Mouse (Mus musculus) ES-E14 (cell line): ENCODE measurements at regions not wholly inside any gene's neighbourhood (a gene's known extent, or its start where the extent isn't known, plus 50 kb on each side); places are given as distances from the start of the nearest gene placed in this dataset.

Experiments
- DNase-seq: peaks from one replicate; pipeline ENCODE4 v3.0.0-alpha.2; 2013; ENCODE audit warnings: low read depth, low spot score
- H3K27ac ChIP-seq: 2 replicates; pipeline ENCODE4 v1.5.1; 2012; ENCODE audit warnings: low read depth, mild to moderate bottlenecking, low read length, moderate library complexity, mixed read lengths; ENCODE audit not compliant: poor library complexity, insufficient read depth, severe bottlenecking
- H3K36me3 ChIP-seq: 2 replicates; pipeline ENCODE4 v1.6.1; 2012; ENCODE audit warnings: mild to moderate bottlenecking, low read length, moderate library complexity, mixed read lengths; ENCODE audit not compliant: control insufficient read depth, poor library complexity, insufficient read depth, severe bottlenecking
- H3K4me1 ChIP-seq, 2 experiments: fragments of 150-350 bp in 1 of 2; sonication (generic) in 1 of 2; 2 replicates each; pipeline ENCODE4 v1.6.1; 2012; ENCODE audit warnings: low read length in 2 of 2, mild to moderate bottlenecking in 1 of 2, mixed read lengths in 1 of 2; ENCODE audit not compliant: control insufficient read depth in 2 of 2, insufficient read depth in 2 of 2, poor library complexity in 1 of 2
- H3K4me3 ChIP-seq, 2 experiments: fragments of 150-350 bp in 1 of 2; sonication (generic) in 1 of 2; 2 replicates each; pipeline ENCODE4 v1.5.1; 2012; ENCODE audit warnings: low read length in 2 of 2, low read depth in 1 of 2, mild to moderate bottlenecking in 1 of 2, mixed read lengths in 1 of 2; ENCODE audit not compliant: insufficient read depth in 1 of 2, poor library complexity in 1 of 2, severe bottlenecking in 1 of 2
- H3K9ac ChIP-seq: 2 replicates; pipeline ENCODE4 v1.6.1; 2012; ENCODE audit warnings: low read depth, mild to moderate bottlenecking, low read length, mixed read lengths; ENCODE audit not compliant: poor library complexity, insufficient read depth, severe bottlenecking
- H3K9me3 ChIP-seq: fragments of 150-350 bp; sonication (generic); 2 replicates; pipeline ENCODE4 v1.6.1; 2012; ENCODE audit warnings: low read depth, mild to moderate bottlenecking, low read length; ENCODE audit not compliant: control insufficient read depth, insufficient read depth
- CHD2 ChIP-seq: IDR thresholded peaks from 2 replicates; pipeline ENCODE4 v1.6.1; 2014; ENCODE audit warnings: mild to moderate bottlenecking, low read depth, low read length, inconsistent platforms
- HCFC1 ChIP-seq: IDR thresholded peaks from 2 replicates; pipeline ENCODE4 v1.6.1; 2012; ENCODE audit warnings: low read length, inconsistent platforms, borderline replicate concordance; ENCODE audit not compliant: insufficient read depth
- MAFK ChIP-seq: IDR thresholded peaks from 2 replicates; pipeline ENCODE4 v1.6.1; 2014; ENCODE audit warnings: mild to moderate bottlenecking, low read depth, low read length, inconsistent platforms; ENCODE audit not compliant: insufficient read depth
- ZC3H11A ChIP-seq: IDR thresholded peaks from 2 replicates; pipeline ENCODE4 v1.6.1; 2012; ENCODE audit warnings: low read depth, mild to moderate bottlenecking, inconsistent platforms, low read length, borderline replicate concordance
- ZNF384 ChIP-seq: IDR thresholded peaks from 2 replicates; pipeline ENCODE4 v1.6.1; 2012; ENCODE audit warnings: low read depth, low read length, inconsistent platforms
- in situ Hi-C, 2 experiments: fragments of 600-800 bp; cut with MboI; formaldehyde crosslinking; loops; one replicate each; pipeline ENCODE4 v1.15.1; 2025; ENCODE audit warnings: low sequenced_read_pairs in 2 of 2, inconsistent platforms in 1 of 2; ENCODE audit not compliant: unreplicated experiment in 2 of 2

DNA sequence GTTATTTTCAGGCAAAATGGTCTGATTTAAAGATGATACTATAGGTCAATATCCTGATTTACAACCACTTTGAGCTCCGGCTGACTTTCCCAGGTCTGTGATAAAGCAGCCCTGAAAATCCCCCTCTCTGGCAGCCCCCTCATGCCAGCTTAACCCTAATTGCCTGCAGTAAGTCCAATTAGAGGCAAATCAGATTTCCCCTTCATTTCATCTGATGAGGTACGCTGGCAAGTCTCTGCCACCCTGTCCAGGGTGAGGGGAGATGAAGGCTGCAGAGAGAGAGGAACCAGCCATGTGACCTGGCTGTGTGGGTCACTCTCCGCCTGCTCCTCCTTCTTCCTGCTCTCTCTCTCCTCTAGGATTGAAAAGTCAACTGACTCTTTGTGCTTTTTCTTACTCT is 160.6 kb downstream of the Ly86 start:
- no peak overlapping the region for H3K27ac ChIP-seq
- no peak for TF ChIP-seq CHD2
- TF ChIP-seq MAFK, result no peak
- no peak for TF ChIP-seq HCFC1
- no peak for TF ChIP-seq ZC3H11A
- TF ChIP-seq ZNF384, result no peak
- in situ Hi-C loops, result no loop called here

DNA sequence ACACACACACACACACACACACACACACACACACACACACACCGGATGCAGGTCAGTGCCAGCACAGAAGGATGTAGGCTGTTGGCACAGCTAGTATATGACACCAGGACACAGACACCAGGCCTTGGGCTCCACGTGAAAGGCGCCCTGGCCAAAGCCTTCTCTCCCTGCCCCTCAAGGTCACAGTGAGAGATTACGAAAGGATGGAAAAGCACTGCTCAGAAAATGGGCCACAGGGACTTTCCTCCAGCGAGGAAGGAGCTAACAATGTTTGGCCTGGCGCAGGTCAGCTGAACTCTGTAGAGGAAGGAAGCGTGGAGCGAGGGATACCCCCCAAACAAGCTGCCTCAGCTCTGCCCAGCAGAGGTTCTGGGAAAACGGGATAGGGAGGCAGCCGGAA is 161.0 kb downstream of the Ly86 start:
- in situ Hi-C loops, result no loop called here
- Histone ChIP-seq H3K4me1 (peaks cover 6 to 28% of the 10 kb centered on the region in 2 experiments), H3K9ac (no peak overlapping the region), H3K27ac (no peak overlapping the region), H3K4me3 (no peak overlapping the region), H3K36me3 (no peaks in the 10 kb centered on the region), H3K9me3 (no peaks in the 10 kb centered on the region)
- TF ChIP-seq MAFK, result no peak
- TF ChIP-seq CHD2, result no peak
- no peak for TF ChIP-seq ZC3H11A
- no peak for TF ChIP-seq ZNF384
- TF ChIP-seq HCFC1, result no peak
- no peak for DNase-seq

More for the DNA sequence above, 160.6 kb downstream of the Ly86 start:
- H3K9me3 ChIP-seq, result no peaks in the 10 kb centered on the region
- peaks cover 6 to 28% of the 10 kb centered on the region in 2 experiments for H3K4me1 ChIP-seq
- H3K36me3 ChIP-seq, result no peaks in the 10 kb centered on the region
- H3K9ac ChIP-seq, result no peak overlapping the region
- H3K4me3 ChIP-seq, result no peak overlapping the region
- no peak for DNase-seq

DNA sequence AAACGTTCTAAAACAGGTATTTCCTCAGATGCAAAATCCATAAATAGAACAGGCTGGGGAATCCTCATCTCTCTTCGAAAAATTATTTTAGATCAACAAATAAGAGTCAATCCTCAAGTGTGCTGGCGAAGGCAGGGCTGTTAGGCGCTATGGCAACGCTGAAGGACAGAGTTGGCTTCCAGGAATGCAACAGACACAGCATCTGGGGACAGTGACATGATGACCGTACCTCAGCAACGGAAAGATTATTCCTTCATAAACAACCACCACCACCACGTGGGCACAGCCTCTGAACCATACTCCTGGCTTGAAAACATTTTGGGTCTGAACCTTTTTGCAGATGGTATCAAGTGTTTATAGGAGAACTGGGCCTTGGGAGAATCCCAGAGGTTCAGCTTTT is 161.7 kb downstream of the Ly86 start:
- H3K4me1 ChIP-seq, result peaks cover 6 to 28% of the 10 kb centered on the region in 2 experiments
- H3K9ac ChIP-seq, result no peak overlapping the region
- TF ChIP-seq ZC3H11A (no peak), HCFC1 (no peak), MAFK (no peak), CHD2 (no peak), ZNF384 (no peak)
- H3K9me3 ChIP-seq, result no peaks in the 10 kb centered on the region
- no peak for DNase-seq
- no peak overlapping the region for H3K27ac ChIP-seq
- H3K36me3 ChIP-seq, result no peaks in the 10 kb centered on the region
- H3K4me3 ChIP-seq, result no peak overlapping the region
- in situ Hi-C loops, result no loop called here

DNA sequence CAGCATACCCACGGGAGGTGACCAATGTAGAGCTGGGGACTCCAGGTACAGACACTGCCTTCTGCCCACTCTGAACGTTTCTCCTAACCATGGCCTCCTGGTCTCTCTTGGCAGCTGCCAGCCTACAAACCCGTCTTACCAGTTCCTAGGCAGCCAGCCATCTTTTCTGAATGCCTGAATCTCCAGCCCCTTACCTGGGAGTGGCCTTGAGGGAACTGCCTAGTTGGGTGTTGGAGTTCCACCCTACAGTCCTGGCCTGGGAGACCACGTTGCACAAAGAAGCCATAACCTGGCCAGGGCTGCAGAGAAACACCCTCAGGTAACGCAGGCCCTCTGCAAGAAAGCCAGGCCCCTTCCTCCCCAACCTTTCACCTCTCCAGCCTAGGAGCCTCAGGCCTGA is 162.1 kb downstream of the Ly86 start:
- no peak overlapping the region for H3K27ac ChIP-seq
- TF ChIP-seq CHD2 (no peak), ZNF384 (no peak)
- in situ Hi-C loops, result no loop called here

More for the DNA sequence above, 162.1 kb downstream of the Ly86 start:
- Histone ChIP-seq H3K4me3 (no peak overlapping the region), H3K9me3 (no peaks in the 10 kb centered on the region), H3K4me1 (peaks cover 6 to 28% of the 10 kb centered on the region in 2 experiments), H3K36me3 (no peaks in the 10 kb centered on the region), H3K9ac (no peak overlapping the region)
- no peak for DNase-seq
